Mouse (Mus musculus): Measurements from ENCODE around the gene Sh2d5. TPM values are rescaled to one million over a fixed set of nuclear protein-coding genes. Genes with fewer than 3 reads are reported as not detected.

Gene Sh2d5
- total RNA-seq, 2 experiments from 2014 or later, result 19.1 to 21.5 TPM

Other genes with a start within 250 kb of the Sh2d5 start
- gene Hp1bp3, start 34.1 kb upstream of the Sh2d5 start, total RNA-seq (2021), result 100 to 1,000 TPM; 158 to 161 TPM
- 10 to 100 TPM; 12.5 to 12.7 TPM for gene Kif17, start within 50 bp of the Sh2d5 start, total RNA-seq (2021)
- 100 to 1,000 TPM; 106 to 108 TPM for gene Ddost, start 54.3 kb downstream of the Sh2d5 start, total RNA-seq (2021)
- 100 to 1,000 TPM; 128 to 131 TPM for gene Pink1, start 75.9 kb downstream of the Sh2d5 start, total RNA-seq (2021)
- 1 to 10 TPM; 2.1 to 2.3 TPM for gene Cda, start 117.6 kb downstream of the Sh2d5 start, total RNA-seq (2021)
- gene Fam43b, start 146.1 kb downstream of the Sh2d5 start, total RNA-seq (2021), result 10 to 100 TPM; 29.3 to 33.8 TPM
- 10 to 100 TPM; 39.1 to 43.4 TPM for gene Mul1, start 184.3 kb downstream of the Sh2d5 start, total RNA-seq (2021)
- gene Camk2n1, start 203.9 kb downstream of the Sh2d5 start, total RNA-seq (2021), result 100 to 1,000 TPM; 161 to 168 TPM

Measured in layer of hippocampus, postnatal 10 days (tissue).